Mouse (Mus musculus): ENCODE measurements around the gene Kcnh4. TPM values are rescaled to one million over a fixed set of nuclear protein-coding genes. Genes with fewer than 3 reads are reported as not detected.
"Not testable (repeated sequence)": the region's sequence is repeated elsewhere in the genome, so short reads cannot be mapped to it uniquely, and the experiment has no call there.

Gene Kcnh4
- not detected in 2 replicates for polyA plus RNA-seq (2012)

- TF ChIP-seq GATA1 (IDR thresholded peaks at IDR 0.05; ENCODE audit: low read length) (no peak), TAL1 (IDR thresholded peaks at IDR 0.05; ENCODE audit: low read length) (no peak)
- Histone ChIP-seq H3K9me3 (ENCODE audit: control insufficient read depth, low read length) (peaks cover 4% of the 10 kb centered on the region; the same call in 1 of the 2 replicates), H3K4me3 (replicated peaks) (peak within 1 kb of the TSS; percentile 30), H3K36me3 (ENCODE audit: control insufficient read depth) (no peaks in the 10 kb centered on the region), H3K4me1 (ENCODE audit: control insufficient read depth) (peaks cover 23% of the 10 kb centered on the region), H3K27me3 (ENCODE audit: control insufficient read depth) (peaks cover 80% of the 10 kb centered on the region)
Observed at GRCm38 (mm10) chr11:100759611-100760233, at the start of gene Kcnh4. Kcnh4 (minus strand) TSS chr11:100759942.

GRCm38 (mm10) chr11:100806380-100807305 is 46.9 kb upstream of the Kcnh4 start:
- Histone ChIP-seq H3K36me3 (ENCODE audit: control insufficient read depth) (peaks cover 76% of the 10 kb centered on the region), H3K4me3 (replicated peaks) (no peak overlapping the region), H3K9me3 (ENCODE audit: control insufficient read depth, low read length) (peaks cover 10% of the 10 kb centered on the region), H3K27me3 (ENCODE audit: control insufficient read depth) (no peaks in the 10 kb centered on the region), H3K4me1 (ENCODE audit: control insufficient read depth) (no peaks in the 10 kb centered on the region; the same call in 1 of the 2 replicates)
- no peak for TF ChIP-seq GATA1 (IDR thresholded peaks at IDR 0.05; ENCODE audit: low read length)
- TF ChIP-seq TAL1 (IDR thresholded peaks at IDR 0.05; ENCODE audit: low read length): no peak

GRCm38 (mm10) chr11:100805535-100805934 is 45.8 kb upstream of the Kcnh4 start:
- TF ChIP-seq GATA1 (IDR thresholded peaks at IDR 0.05; ENCODE audit: low read length) (no peak), TAL1 (IDR thresholded peaks at IDR 0.05; ENCODE audit: low read length) (no peak)
- no peak overlapping the region for H3K4me3 ChIP-seq (replicated peaks)
- no peaks in the 10 kb centered on the region; the same call in 1 of the 2 replicates for H3K4me1 ChIP-seq (ENCODE audit: control insufficient read depth)
- H3K27me3 ChIP-seq (ENCODE audit: control insufficient read depth): no peaks in the 10 kb centered on the region
- peaks cover 75% of the 10 kb centered on the region for H3K36me3 ChIP-seq (ENCODE audit: control insufficient read depth)
- peaks cover 3% of the 10 kb centered on the region for H3K9me3 ChIP-seq (ENCODE audit: control insufficient read depth, low read length)

- Histone ChIP-seq H3K4me3 (replicated peaks) (no peak overlapping the region), H3K9me3 (ENCODE audit: control insufficient read depth, low read length) (peaks cover 3% of the 10 kb centered on the region), H3K4me1 (ENCODE audit: control insufficient read depth) (no peaks in the 10 kb centered on the region; the same call in 1 of the 2 replicates), H3K36me3 (ENCODE audit: control insufficient read depth) (peaks cover 84% of the 10 kb centered on the region), H3K27me3 (ENCODE audit: control insufficient read depth) (no peaks in the 10 kb centered on the region)
- TF ChIP-seq TAL1 (IDR thresholded peaks at IDR 0.05; ENCODE audit: low read length) (no peak), GATA1 (IDR thresholded peaks at IDR 0.05; ENCODE audit: low read length) (no peak)
Observed at GRCm38 (mm10) chr11:100804409-100804808, 44.7 kb upstream of the Kcnh4 start.

DNA sequence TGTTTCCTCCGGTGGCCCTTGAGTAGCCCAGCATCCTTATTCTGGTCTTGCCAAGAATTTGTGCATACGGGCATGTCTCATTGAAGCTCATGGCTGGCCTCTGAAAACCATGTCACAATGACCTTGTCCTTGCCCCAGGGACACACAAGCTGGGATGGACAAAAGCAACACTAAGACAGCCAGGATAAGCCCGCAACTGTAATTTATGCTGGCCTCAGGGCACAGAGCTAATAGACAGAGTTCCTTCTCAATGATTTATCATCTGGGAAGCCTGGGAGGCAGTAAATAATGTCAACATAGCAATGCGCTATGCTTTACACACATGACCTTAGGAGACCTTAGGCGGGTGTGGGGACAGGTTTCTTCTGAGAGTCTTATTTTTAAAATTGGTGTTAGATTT is 39.7 kb upstream of the Kcnh4 start:
- Histone ChIP-seq H3K27me3 (ENCODE audit: control insufficient read depth) (no peaks in the 10 kb centered on the region), H3K4me1 (ENCODE audit: control insufficient read depth) (no peaks in the 10 kb centered on the region), H3K36me3 (ENCODE audit: control insufficient read depth) (peaks cover 89% of the 10 kb centered on the region), H3K4me3 (replicated peaks) (no peak overlapping the region), H3K9me3 (ENCODE audit: control insufficient read depth, low read length) (peaks cover 3% of the 10 kb centered on the region)
- TF ChIP-seq TAL1 (IDR thresholded peaks at IDR 0.05; ENCODE audit: low read length) (no peak), GATA1 (IDR thresholded peaks at IDR 0.05; ENCODE audit: low read length) (no peak)

DNA sequence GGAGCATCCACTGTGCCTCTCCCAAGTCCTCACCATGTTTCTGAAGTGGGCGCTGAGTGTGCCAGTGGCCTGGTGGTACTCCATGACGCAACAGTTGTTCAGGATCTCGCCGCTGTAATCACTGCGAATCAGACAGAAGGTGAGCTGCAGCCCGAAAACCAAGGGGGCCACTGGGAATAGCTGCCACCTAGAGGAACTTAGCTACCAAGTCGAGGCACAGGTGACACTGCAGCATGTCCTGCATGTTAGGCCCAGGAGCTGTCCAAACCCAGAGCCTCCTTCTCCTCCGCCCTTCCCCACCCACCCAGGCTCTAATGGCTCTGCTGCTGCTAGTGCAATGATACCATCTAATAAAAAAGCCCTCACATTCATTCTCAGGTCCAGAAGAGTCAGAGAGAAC is 36.8 kb upstream of the Kcnh4 start:
- Histone ChIP-seq H3K4me1 (ENCODE audit: control insufficient read depth) (no peaks in the 10 kb centered on the region), H3K27me3 (ENCODE audit: control insufficient read depth) (no peaks in the 10 kb centered on the region), H3K9me3 (ENCODE audit: control insufficient read depth, low read length) (no peaks in the 10 kb centered on the region), H3K4me3 (replicated peaks) (no peak overlapping the region), H3K36me3 (ENCODE audit: control insufficient read depth) (peaks cover 81% of the 10 kb centered on the region)
- no peak for TF ChIP-seq TAL1 (IDR thresholded peaks at IDR 0.05; ENCODE audit: low read length)
- no peak for TF ChIP-seq GATA1 (IDR thresholded peaks at IDR 0.05; ENCODE audit: low read length)

DNA sequence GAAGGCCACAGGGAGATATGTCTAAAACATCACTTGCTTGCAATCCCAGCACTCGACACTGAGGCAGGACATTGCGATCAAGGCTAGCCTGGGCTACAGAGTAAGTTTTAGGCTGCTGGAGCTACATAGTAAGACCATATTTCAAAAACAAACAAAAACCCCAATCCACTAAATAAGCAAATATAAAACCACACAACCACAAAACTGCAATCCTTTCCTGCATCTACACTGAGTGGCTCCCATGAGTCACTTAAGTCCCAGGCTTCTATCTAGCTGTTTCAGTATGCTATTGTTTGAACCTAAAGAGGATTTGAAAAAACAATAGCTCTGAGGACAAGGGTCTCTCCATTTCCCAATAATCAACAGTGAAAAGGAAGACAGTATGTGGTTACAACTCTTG is 35.6 kb upstream of the Kcnh4 start:
- Histone ChIP-seq H3K27me3 (ENCODE audit: control insufficient read depth) (no peaks in the 10 kb centered on the region), H3K4me3 (replicated peaks) (no peak overlapping the region)
- TF ChIP-seq TAL1 (IDR thresholded peaks at IDR 0.05; ENCODE audit: low read length) (no peak), GATA1 (IDR thresholded peaks at IDR 0.05; ENCODE audit: low read length) (no peak)

GRCm38 (mm10) chr11:100791457-100792049 is 31.8 kb upstream of the Kcnh4 start:
- no peaks in the 10 kb centered on the region for H3K27me3 ChIP-seq (ENCODE audit: control insufficient read depth)
- no peaks in the 10 kb centered on the region for H3K4me1 ChIP-seq (ENCODE audit: control insufficient read depth)
- H3K36me3 ChIP-seq (ENCODE audit: control insufficient read depth): peaks cover 87% of the 10 kb centered on the region
- TF ChIP-seq TAL1 (IDR thresholded peaks at IDR 0.05; ENCODE audit: low read length) (no peak), GATA1 (IDR thresholded peaks at IDR 0.05; ENCODE audit: low read length) (no peak)
- no peaks in the 10 kb centered on the region for H3K9me3 ChIP-seq (ENCODE audit: control insufficient read depth, low read length)
- no peak overlapping the region for H3K4me3 ChIP-seq (replicated peaks)

More for the DNA sequence above, 35.6 kb upstream of the Kcnh4 start:
- Histone ChIP-seq H3K4me1 (ENCODE audit: control insufficient read depth) (no peaks in the 10 kb centered on the region), H3K9me3 (ENCODE audit: control insufficient read depth, low read length) (no peaks in the 10 kb centered on the region), H3K36me3 (ENCODE audit: control insufficient read depth) (peaks cover 83% of the 10 kb centered on the region)

DNA sequence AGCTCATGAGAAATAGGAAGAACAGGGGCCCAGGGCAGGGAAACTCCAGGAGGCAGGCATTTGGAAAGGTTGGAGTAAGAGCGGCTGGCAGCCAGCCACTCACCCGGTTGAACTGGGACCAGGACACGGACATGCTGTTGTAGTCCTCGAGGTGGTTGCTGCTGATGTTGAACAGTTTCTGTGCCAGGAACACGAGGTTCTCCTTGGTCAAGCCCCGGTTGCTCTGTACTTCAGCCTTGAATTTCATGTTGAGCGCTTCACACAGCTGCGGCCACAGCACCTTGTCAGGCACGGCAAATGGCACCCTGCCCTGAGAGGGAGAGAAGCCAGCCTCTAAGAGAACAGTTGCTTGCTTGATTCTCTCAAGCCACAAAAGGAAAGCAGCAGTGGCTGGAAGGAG is 30.9 kb upstream of the Kcnh4 start:
- H3K36me3 ChIP-seq (ENCODE audit: control insufficient read depth): peaks cover 87% of the 10 kb centered on the region
- not testable (repeated sequence) for H3K9me3 ChIP-seq (ENCODE audit: control insufficient read depth, low read length)

More for the DNA sequence above, 30.9 kb upstream of the Kcnh4 start:
- not testable (repeated sequence) for H3K4me3 ChIP-seq (replicated peaks); H3K4me1 ChIP-seq (ENCODE audit: control insufficient read depth); H3K27me3 ChIP-seq (ENCODE audit: control insufficient read depth)
